Mouse (Mus musculus): ENCODE results near the gene Zswim1. TPM values are rescaled to one million over a fixed set of nuclear protein-coding genes. Genes with fewer than 3 reads are reported as not detected.
"Not testable (repeated sequence)": the region's sequence is repeated elsewhere in the genome, so short reads cannot be mapped to it uniquely, and the experiment has no call there.

Zswim1 gene
- total RNA-seq, 2 experiments from 2014 or later: 18.1 to 18.2 TPM

DNA sequence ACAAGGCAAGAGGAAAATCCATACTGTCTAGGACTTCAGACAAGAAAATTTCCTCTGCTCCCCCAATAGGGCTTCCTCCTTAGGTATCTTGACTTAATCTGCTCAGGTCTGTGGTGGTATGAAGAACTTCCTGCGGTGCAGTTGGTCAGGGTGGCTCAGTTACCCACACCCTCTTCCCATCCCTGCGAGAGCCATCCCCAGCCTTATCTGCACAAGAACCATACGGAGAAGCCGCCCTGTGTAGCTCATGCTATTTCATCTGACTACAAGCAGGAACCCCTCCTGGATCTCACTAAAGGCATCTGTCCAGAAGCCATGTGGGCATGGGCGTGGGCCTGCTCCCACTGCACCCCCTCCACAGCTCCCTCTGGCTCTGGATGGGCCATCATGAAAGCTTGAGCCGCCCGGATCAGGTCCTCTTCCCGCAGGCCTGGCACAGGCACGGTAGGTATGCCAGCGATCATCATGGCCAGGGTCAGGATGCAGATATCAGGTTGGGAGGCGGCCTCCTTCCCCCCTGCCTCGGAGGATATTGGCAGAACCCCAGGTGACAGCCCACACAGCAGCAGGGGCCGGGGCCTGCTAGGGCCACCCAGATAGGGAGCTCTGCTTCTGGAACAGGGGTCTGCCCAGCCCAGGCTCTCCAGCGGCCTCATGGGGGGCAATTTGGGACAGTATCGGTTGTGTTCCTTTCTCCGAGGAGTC, 4.8 kb downstream of the Zswim1 start:
- no peak for DNase-seq (ENCODE audit: low spot score in 2 of 2)

DNA sequence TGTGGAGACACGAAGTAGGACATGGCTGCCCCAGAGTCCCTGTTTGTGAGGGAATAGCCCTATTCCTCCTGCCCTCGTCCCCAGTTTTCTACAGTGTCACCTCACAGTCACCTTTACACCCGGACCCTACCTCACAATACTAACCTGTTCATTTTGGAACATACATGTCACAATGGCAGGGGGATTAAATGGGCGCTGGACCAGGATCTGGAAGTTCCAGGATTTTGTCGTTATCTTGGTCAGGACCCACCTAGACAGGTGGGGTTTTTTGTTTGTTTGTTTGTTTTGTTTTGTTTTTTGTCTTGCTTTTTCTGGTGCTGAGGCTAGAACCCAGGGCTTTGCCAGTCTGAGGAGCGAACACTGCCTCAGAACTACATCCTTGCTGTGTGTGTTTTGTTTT, 6.0 kb downstream of the Zswim1 start, which contains the start of gene Spata25:
Gene Spata25 (minus strand): TSS at position 101 of the 400 bp plus-strand sequence.
- DNase-seq (ENCODE audit: low spot score in 2 of 2): no peak

GRCm38 (mm10) chr2:164829090-164829489, 6.6 kb downstream of the Zswim1 start:
- DNase-seq (ENCODE audit: low spot score in 2 of 2): no peak

- DNase-seq (ENCODE audit: low spot score in 2 of 2): no peak
Observed at GRCm38 (mm10) chr2:164831029-164831428, 8.5 kb downstream of the Zswim1 start.

GRCm38 (mm10) chr2:164832032-164832747, 9.7 kb downstream of the Zswim1 start:
- no peak for DNase-seq (ENCODE audit: low spot score in 2 of 2)

DNA sequence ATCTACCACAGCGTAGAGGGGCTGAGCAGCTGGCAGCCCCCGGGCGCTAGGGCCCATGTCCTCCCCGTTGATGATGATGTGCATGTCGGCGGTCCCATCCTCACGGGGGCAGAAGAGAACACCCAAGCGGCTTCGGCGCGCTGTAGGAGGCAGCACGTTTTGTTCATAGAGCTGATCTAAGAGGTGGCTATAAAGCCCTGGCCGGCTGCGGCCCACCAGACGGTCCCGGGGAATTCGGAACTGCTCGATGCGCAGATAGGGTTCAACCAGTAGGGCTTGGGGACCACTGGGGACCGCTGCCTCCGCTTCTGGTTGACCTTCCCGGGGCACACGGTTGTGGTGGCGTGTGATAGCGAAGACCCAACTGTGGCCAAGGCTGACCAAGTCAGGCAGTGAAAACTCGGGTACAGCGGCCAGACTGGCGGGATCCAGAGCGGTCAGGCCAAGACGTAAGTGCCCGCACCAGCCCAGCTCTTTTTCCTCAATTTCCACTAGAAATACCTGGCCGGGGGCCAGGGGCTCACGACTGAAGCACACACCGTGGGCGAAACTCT, 10.3 kb downstream of the Zswim1 start, which contains the start of gene Ctsa:
Gene Ctsa (plus strand): TSS at position 126 of the 554 bp plus-strand sequence.
- peak; percentile 79 to 82 for DNase-seq (ENCODE audit: low spot score in 2 of 2)

- DNase-seq (ENCODE audit: low spot score in 2 of 2): peak; percentile 94 to 95
Observed at GRCm38 (mm10) chr2:164833314-164833959, 11.0 kb downstream of the Zswim1 start, which contains the start of gene Neurl2. Neurl2 (minus strand) TSS chr2:164833456.

DNA sequence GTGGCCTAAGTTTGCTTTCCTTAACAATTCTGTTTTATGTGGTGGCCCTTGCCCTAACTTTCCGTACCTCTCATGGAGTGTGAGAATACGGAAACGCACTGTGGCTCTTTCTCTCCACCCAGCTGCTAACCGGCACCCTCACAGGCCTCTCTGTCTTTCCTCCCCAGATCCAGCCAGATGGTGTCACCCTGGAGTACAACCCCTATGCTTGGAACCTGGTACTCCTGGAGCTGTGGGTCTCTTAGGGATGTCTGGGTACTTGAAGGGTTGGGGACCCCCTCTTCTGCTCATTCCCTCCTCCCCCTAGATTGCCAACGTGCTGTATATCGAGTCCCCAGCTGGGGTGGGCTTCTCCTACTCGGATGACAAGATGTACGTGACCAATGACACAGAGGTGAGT, 12.0 kb downstream of the Zswim1 start:
- no peak for DNase-seq (ENCODE audit: low spot score in 2 of 2)

- DNase-seq (ENCODE audit: low spot score in 2 of 2): no peak
Observed at GRCm38 (mm10) chr2:164835164-164835563, 12.7 kb downstream of the Zswim1 start.

DNA sequence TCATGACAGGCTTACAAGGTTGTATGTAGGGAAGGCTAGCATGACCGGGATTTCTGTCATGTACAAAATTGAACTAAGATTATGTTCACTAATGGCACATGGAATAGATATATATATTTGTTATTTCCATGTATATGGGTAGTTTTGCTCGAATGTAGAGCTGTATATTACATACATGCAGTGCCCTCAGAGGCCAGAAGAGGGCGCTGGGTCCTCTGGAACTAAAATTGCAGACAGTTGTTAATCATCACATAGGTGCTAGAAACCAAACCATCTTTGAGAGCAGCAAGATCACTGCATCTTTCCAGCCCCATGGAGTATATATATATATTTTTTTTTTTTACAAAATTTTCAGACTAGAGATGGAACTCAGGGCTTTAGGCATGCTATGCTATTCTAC, 23.3 kb downstream of the Zswim1 start:
- DNase-seq (ENCODE audit: low spot score in 2 of 2): no peak

DNA sequence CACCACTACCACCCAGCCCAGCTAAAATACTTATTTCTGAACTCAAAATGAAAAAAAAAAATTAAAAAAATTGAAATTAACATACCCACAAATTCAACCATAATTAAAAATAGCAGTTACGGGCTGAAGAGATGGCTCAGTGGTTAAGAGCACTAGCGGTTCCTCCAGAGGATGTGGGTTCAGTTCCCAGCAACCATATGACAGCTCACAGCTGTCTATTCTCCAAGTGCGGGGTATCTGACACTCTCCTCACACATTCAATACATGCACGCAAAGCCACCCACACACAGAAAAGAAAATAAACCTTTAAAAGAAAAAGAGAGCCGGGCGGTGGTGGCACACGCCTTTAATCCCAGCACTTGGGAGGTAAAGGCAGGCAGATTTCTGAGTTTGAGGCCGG, 27.6 kb downstream of the Zswim1 start:
- DNase-seq (ENCODE audit: low spot score in 2 of 2): no peak

GRCm38 (mm10) chr2:164855572-164855971, 33.1 kb downstream of the Zswim1 start:
- DNase-seq (ENCODE audit: low spot score in 2 of 2): not testable (repeated sequence)

DNA sequence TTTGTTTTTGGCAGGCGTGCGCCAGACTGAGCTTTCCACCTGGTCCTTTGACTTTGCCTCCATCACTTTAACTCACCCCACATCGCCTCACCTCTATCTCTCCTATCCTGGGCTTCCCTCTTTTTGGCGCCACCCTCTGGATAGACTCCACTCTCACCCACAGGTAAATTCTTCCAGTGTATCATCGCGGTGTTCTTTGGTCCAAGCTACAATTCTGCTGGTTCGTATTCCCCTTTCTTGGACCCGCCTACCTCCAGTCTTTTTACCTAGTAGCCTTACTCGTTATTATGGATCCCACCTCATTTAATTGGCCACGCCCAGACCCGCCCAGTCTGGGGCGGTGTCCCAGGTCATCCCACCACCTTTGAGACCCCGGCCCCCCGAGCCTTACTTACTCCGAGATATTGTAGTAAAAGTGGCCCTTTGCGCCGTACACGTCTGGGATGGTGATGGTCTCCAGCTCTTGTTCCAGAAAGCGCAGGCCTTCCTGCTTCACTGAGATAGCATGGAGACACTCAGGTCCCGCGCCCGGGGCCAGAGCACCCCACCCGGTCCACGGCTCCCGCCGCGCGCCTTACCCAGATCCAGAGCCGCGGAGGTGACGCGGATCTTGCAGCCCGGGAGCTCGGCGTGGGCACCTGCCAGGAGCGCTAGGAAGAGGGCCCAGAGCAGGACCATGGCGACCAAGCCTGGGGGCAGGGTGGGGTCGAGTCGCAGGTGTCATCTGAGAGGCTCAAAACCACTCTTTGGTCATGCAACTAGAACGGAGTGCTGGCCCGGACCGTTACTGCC, 34.0 kb downstream of the Zswim1 start:
- DNase-seq (ENCODE audit: low spot score in 2 of 2): no peak

DNA sequence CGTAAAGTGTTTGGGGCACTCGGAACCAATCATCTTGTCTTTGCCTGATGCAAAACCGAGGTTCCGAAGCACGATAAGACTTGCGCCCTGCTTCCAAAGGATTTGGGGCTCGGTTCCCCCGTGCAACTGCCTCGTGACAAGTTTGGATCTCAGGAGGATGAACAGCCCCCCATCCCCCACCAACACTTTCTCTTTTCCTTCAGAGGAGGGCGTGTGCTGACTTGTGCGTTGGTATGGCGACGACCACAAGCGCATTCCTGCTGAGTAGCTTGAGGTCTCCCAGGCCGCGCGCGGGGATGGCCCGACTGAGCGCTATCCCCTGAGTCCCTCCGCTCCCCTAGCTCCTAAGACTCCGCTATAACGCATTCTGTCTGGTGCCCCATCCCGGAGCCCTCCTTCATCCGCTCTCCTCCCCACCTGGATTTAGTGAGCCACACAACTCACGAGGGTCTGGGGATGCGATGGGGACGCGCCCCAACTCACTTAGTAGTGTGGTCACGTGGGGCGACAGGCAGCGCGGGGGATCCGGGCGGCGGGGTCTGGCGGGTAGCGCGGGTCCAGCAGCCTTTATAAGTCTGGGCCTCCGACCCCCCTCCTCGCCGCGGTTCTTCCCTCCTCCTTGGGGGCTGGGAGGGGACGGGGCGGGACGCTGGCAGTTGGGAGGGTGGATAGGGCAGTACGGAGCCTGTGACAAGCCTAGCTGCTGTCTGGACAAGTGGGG, 34.8 kb downstream of the Zswim1 start, which contains the start of gene Pltp:
Gene Pltp (minus strand): TSS at position 611 of the 721 bp plus-strand sequence.
- no peak for DNase-seq (ENCODE audit: low spot score in 2 of 2)

DNA sequence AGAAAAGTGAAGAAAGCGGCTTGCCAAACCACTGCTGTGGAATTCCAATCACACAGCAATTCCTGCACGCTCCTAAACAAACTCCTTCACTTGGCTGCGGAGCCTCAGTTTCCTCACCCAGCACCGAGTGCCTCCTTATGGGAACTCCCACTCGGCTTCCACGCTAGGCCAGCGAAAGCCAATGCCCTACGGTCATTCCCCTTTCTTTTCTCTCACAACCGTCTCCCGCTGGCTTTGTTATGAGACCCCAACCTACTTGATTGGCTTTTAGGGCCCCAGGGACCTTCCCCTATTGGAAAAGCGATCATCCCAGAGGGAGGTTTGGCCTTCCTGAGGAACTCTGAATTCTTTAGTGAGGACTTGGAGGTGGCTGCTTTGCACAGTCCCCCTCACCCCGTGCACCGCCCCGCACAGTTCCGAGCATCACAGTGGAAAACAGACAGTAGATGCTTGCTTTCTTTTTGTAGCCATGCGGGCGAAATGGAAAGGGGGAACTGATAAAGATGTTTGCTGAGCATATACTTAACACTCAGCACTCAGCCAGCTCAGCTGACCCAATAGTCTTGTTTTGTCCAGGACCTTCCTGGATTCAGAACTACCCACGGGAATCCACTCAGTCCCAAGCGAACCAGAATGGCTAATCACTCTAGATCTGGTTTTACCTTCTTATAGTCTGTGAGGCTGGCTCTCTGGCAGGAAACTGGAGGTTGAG, 35.5 kb downstream of the Zswim1 start:
- no peak for DNase-seq (ENCODE audit: low spot score in 2 of 2)

DNA sequence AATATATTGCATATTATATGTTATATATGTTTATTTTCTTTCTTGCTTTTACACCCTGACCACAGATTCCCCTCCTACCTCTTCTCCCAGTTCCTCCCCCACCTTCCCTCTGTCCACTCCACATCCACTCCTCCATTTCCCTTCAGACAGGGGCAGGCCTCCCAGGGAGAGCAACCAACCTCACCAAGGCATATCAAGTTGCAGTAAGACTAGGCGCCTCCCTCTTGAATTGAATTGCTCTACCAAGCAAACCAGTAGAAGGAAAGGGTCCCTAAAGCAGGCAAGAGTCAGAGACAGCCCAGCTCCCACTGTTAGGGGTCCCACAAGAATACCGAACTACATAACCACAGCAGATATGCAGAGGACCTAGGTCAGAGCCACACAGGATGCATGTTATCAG, 36.7 kb downstream of the Zswim1 start:
- DNase-seq (ENCODE audit: low spot score in 2 of 2): no peak

DNA sequence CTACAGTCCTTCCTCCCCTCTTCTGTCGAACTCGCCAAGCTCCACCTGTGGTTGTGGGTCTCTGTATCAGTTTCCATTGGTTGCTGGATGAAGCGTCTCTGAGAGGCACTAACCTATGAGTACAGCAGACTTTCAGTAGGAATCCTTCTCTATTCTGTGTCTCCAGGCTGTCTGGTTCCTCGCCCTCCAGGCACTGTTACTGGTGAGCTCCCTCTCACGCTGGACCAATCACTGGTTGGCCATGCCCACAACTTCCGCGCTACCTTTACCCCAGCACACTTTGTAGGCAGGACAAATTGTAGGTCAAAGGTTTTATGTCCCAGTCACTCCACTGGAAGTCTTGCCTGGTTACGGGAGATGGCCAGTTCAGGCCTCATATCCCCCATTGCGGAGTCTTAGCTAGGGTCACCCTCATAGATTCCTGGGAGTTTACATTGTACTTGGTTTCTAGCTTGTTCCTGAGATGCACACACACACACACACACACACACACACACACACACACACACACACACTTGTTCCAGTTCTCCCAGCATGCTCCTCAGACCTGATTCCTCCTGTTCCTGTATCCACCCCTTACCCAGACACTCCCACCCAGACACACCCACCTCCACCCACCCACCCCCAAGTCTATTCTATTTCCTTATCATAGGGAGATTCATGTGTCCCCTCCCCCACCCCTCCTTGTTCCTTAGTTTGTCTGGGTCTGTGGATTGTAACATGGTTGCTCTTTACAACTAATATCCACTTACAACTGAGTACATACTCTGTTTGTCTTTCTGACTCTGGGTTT, 37.4 kb downstream of the Zswim1 start:
- DNase-seq (ENCODE audit: low spot score in 2 of 2): no peak

DNA sequence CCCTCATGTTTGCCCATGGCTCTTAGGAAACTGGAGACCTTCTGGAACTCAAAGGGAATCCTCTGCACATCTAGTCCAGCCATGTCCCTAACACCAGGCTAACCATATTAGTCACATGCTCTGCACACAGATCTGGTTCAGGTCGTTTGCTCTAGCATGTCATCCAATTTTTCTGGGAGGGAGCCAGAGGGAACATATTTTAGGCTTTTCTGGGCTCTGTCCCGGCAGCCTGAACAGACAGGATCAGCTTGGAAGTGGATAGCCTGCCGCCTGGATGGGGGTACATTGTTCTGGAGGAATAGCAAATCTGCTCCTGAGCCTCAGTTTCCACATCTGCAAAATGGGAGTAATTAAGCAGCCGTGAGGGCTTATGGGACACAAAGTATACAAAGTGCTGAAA, 38.6 kb downstream of the Zswim1 start:
- DNase-seq (ENCODE audit: low spot score in 2 of 2): no peak
